ENCODE assay signal across 20 mouse cellular contexts in the genomic region with DNA sequence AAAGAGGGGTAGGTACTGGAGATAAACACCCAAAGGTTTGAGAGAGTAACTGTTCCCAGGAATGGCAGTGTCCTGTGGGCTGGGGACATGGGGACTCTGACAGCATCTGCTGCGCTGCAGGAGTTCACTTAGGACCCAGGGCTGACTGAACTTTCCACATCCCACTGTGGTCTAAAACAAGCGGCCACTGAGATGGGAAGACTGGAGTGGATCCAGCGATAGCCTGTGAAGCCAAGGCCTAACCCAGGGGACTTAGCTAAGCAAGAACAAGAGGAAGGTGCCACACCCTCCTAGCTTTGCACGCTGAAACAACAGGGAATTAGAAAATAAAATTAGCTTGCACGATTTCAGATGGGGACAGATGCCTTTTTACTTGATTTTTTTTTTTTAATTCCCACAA.
DNase-seq lines count a peak whose midpoint lies in the region; ATAC-seq and TF ChIP-seq lines count a peak whose summit lies in the region.
"Had no signal": no experiment of that assay in that cellular context is flagged by ENCODE, and none has a peak within 500 bp of the region (broad histone marks: within the 10 kb centered on the region; RNA-seq: fewer than 3 reads in every experiment).

No protein-coding gene starts in this region.

- no peak overlapping the region for H3K27ac ChIP-seq in forebrain, embryonic 15.5 days (replicated peaks)
- no peak overlapping the region for H3K27ac ChIP-seq in hindbrain, embryonic 16.5 days (ENCODE audit: low read depth, low read length)
- H3K27ac ChIP-seq in midbrain, postnatal 0 days (ENCODE audit: low read depth, low read length), result no peak overlapping the region
- H3K27ac ChIP-seq: hindbrain, embryonic 15.5 days; midbrain, embryonic 13.5 days; neural tube, embryonic 15.5 days had no signal

- H3K27me3 ChIP-seq in forebrain, embryonic 15.5 days, result no peaks in the 10 kb centered on the region
- no peaks in the 10 kb centered on the region for H3K27me3 ChIP-seq in hindbrain, embryonic 16.5 days (replicated peaks; ENCODE audit: control insufficient read depth, insufficient read depth, low read length)
- no peaks in the 10 kb centered on the region for H3K27me3 ChIP-seq in midbrain, postnatal 0 days (ENCODE audit: insufficient read depth, low read length)
- H3K27me3 ChIP-seq: hindbrain, embryonic 15.5 days; midbrain, embryonic 13.5 days; neural tube, embryonic 15.5 days had no signal

- no peaks in the 10 kb centered on the region for H3K4me1 ChIP-seq in forebrain, embryonic 15.5 days
- peaks cover 3% of the 10 kb centered on the region; the same call in 1 of the 2 replicates for H3K4me1 ChIP-seq in hindbrain, embryonic 16.5 days (ENCODE audit: control insufficient read depth, insufficient read depth, low read depth, low read length)
- H3K4me1 ChIP-seq in midbrain, postnatal 0 days (ENCODE audit: insufficient read depth, low read length), result no peaks in the 10 kb centered on the region
- H3K4me1 ChIP-seq: hindbrain, embryonic 15.5 days; midbrain, embryonic 13.5 days; neural tube, embryonic 15.5 days had no signal

- no peak overlapping the region for H3K9ac ChIP-seq in forebrain, embryonic 15.5 days (replicated peaks)
- no peak overlapping the region for H3K9ac ChIP-seq in hindbrain, embryonic 16.5 days (ENCODE audit: low read depth, low read length)
- H3K9ac ChIP-seq in midbrain, postnatal 0 days (replicated peaks; ENCODE audit: low read length, poor library complexity, severe bottlenecking), result no peak overlapping the region
- H3K9ac ChIP-seq: hindbrain, embryonic 15.5 days; liver, postnatal 0 days; midbrain, embryonic 13.5 days; neural tube, embryonic 15.5 days had no signal

- no peak overlapping the region for H3K4me2 ChIP-seq in forebrain, embryonic 15.5 days (replicated peaks)
- H3K4me2 ChIP-seq in hindbrain, embryonic 16.5 days (ENCODE audit: low read length), result no peak overlapping the region
- no peak overlapping the region for H3K4me2 ChIP-seq in midbrain, postnatal 0 days (ENCODE audit: low read depth, low read length, poor library complexity, severe bottlenecking)
- H3K4me2 ChIP-seq: hindbrain, embryonic 15.5 days; midbrain, embryonic 13.5 days; neural tube, embryonic 15.5 days had no signal

- no peaks in the 10 kb centered on the region for H3K9me3 ChIP-seq in forebrain, embryonic 15.5 days
- no peaks in the 10 kb centered on the region for H3K9me3 ChIP-seq in hindbrain, embryonic 16.5 days (ENCODE audit: control insufficient read depth, low read length)
- H3K9me3 ChIP-seq in midbrain, postnatal 0 days (ENCODE audit: low read length), result no peaks in the 10 kb centered on the region
- H3K9me3 ChIP-seq: hindbrain, embryonic 15.5 days; midbrain, embryonic 13.5 days; neural tube, embryonic 15.5 days had no signal

- TF ChIP-seq CTCF in midbrain, postnatal 0 days (IDR thresholded peaks at IDR 0.05), result no peak

- DNase-seq in adrenal gland, postnatal 14 days, result peak; percentile 10
- no peak for DNase-seq in adrenal gland, postnatal 4 days (ENCODE audit: low spot score in 2 of 2)
- DNase-seq in testis, postnatal 10 days (ENCODE audit: low spot score), result peak; percentile 54
- DNase-seq in testis, postnatal 14 days (ENCODE audit: low spot score), result no peak
- DNase-seq in heart, postnatal 14 days, result peak; percentile 54 to 58
- no peak for DNase-seq in midbrain, postnatal 0 days (ENCODE audit: low spot score)
- DNase-seq: adrenal gland, adult 2 months; cerebellum, adult 9-10 months; kidney, postnatal 4 days; liver, postnatal 0 days; lung, postnatal 10 days; right cerebral cortex, postnatal 4 days; thymus, postnatal 4 days had no signal

- ATAC-seq in forebrain, embryonic 15.5 days (replicated peaks), result no peak
- no peak for ATAC-seq in hindbrain, embryonic 16.5 days
- no peak for ATAC-seq in midbrain, postnatal 0 days (ENCODE audit: low FRiP score)
- ATAC-seq: intestine, embryonic 16.5 days; liver, postnatal 0 days; midbrain, embryonic 13.5 days had no signal

- H3K4me3 ChIP-seq in forebrain, embryonic 15.5 days, result no peak overlapping the region
- no peak overlapping the region for H3K4me3 ChIP-seq in hindbrain, embryonic 16.5 days (ENCODE audit: low read length)
- no peak overlapping the region for H3K4me3 ChIP-seq in midbrain, postnatal 0 days (ENCODE audit: low read depth, low read length)
- H3K4me3 ChIP-seq: hindbrain, embryonic 15.5 days; midbrain, embryonic 13.5 days; myocyte; neural tube, embryonic 15.5 days had no signal

- H3K36me3 ChIP-seq in forebrain, embryonic 15.5 days, result no peaks in the 10 kb centered on the region
- no peaks in the 10 kb centered on the region for H3K36me3 ChIP-seq in hindbrain, embryonic 16.5 days (ENCODE audit: control insufficient read depth, insufficient read depth, low read length)
- no peaks in the 10 kb centered on the region for H3K36me3 ChIP-seq in midbrain, postnatal 0 days (ENCODE audit: insufficient read depth, low read length)
- H3K36me3 ChIP-seq: hindbrain, embryonic 15.5 days; midbrain, embryonic 13.5 days; neural tube, embryonic 15.5 days had no signal

- intact Hi-C loops in heart, postnatal 14 days (cut with DNase I), result no loop called here

- WGBS in forebrain, embryonic 15.5 days, result 78% methylated on average over 5 of the region's 5 CpGs
- WGBS in hindbrain, embryonic 16.5 days, result 67% methylated on average over 5 of the region's 5 CpGs
- 68% methylated on average over 5 of the region's 5 CpGs for WGBS in midbrain, postnatal 0 days

Comparison
In these comparisons a context has a peak if more than half of its experiments do, and no peak if none do; other contexts are left out.
1. DNase-seq: peak in adrenal gland, postnatal 14 days (single experiment), testis, postnatal 10 days (single experiment) and heart, postnatal 14 days (2 of 2); none in adrenal gland, postnatal 4 days (0 of 2), testis, postnatal 14 days (single experiment) and midbrain, postnatal 0 days (single experiment).